Mouse (Mus musculus): ENCODE measurements around the gene Olfr1324.
"Not testable (repeated sequence)": the region's sequence is repeated elsewhere in the genome, so short reads cannot be mapped to it uniquely, and the experiment has no call there.

Gene Olfr1324

GRCm38 (mm10) chrX:50428398-50428797 lies at the start of gene Olfr1324:
Olfr1324 (minus strand) TSS chrX:50428498.
- no peak for DNase-seq

GRCm38 (mm10) chrX:50470341-50470740 lies 42.0 kb upstream of the Olfr1324 start:
- DNase-seq = not testable (repeated sequence)

- no peak for DNase-seq
Measured at GRCm38 (mm10) chrX:50456136-50456535, 27.8 kb upstream of the Olfr1324 start.

- no peak for DNase-seq
Measured at GRCm38 (mm10) chrX:50443352-50443751, 15.1 kb upstream of the Olfr1324 start.

GRCm38 (mm10) chrX:50442696-50443095 lies 14.4 kb upstream of the Olfr1324 start:
- no peak for DNase-seq

GRCm38 (mm10) chrX:50432499-50432898 lies 4.2 kb upstream of the Olfr1324 start:
- no peak for DNase-seq

GRCm38 (mm10) chrX:50427712-50428328 lies 478 bp downstream of the Olfr1324 start:
- no peak for DNase-seq

GRCm38 (mm10) chrX:50425899-50426436 lies 2.3 kb downstream of the Olfr1324 start:
- no peak for DNase-seq

GRCm38 (mm10) chrX:50410361-50410760 lies 17.9 kb downstream of the Olfr1324 start:
- DNase-seq = not testable (repeated sequence)

GRCm38 (mm10) chrX:50390616-50391015 lies 37.7 kb downstream of the Olfr1324 start:
- DNase-seq = not testable (repeated sequence)

- DNase-seq = no peak
Measured at GRCm38 (mm10) chrX:50374978-50375377, 53.3 kb downstream of the Olfr1324 start.
